Mouse (Mus musculus): Measurements from ENCODE around the gene Gm42791. TPM values are rescaled to one million over a fixed set of nuclear protein-coding genes. Genes with fewer than 3 reads are reported as not detected.

Gm42791 gene
- polyA plus RNA-seq, 2 experiments, result not detected

DNA sequence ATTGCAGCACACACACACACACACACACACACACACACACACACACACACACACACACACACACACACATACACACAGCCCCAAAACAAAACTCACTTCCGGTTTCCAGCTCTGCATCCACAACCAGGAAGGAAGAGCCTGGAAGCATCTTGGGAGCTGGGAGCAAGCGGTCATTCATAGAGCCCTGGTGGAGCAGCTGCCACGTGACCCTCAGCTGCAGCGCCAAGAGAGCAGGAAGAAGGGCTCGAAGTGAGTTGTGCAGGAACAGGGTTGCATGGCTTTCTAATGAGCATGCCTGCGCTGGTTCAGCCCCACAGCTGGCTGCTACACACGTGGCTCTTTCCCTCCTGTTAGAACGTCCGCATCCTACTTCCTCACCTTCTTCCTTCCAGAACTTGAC lies 25.3 kb downstream of the Gm42791 start:
- H3K9ac ChIP-seq (replicated peaks), result no peak overlapping the region
- 33% methylated on average over 9 of the region's 9 CpGs for WGBS (ENCODE audit: insufficient replicate concordance)
- no peaks in the 10 kb centered on the region for H3K27me3 ChIP-seq (ENCODE audit: control insufficient read depth, insufficient read depth, low read length)
- no peak for DNase-seq (ENCODE audit: low read depth in 3 of 3, low spot score in 3 of 3)
- no peak overlapping the region for H3K4me3 ChIP-seq (ENCODE audit: insufficient read depth in 1 of 2, low read depth in 2 of 2, low read length in 2 of 2)
- H3K9me3 ChIP-seq (ENCODE audit: control insufficient read depth, low read length), result no peaks in the 10 kb centered on the region
- H3K36me3 ChIP-seq (replicated peaks; ENCODE audit: control insufficient read depth, insufficient read depth, low read depth), result no peaks in the 10 kb centered on the region
- no peak for ATAC-seq (ENCODE audit: insufficient read depth)
- no peak overlapping the region for H3K4me2 ChIP-seq (ENCODE audit: low read depth)
- no peak overlapping the region for H3K27ac ChIP-seq
- TF ChIP-seq CTCF (IDR thresholded peaks at IDR 0.05; ENCODE audit: low read depth), result no peak
- TF ChIP-seq EP300 (IDR thresholded peaks at IDR 0.05; ENCODE audit: low read depth), result no peak
- peaks cover 28 to 49% of the 10 kb centered on the region in 2 experiments for H3K4me1 ChIP-seq (replicated peaks; ENCODE audit: control insufficient read depth in 2 of 2, insufficient read depth in 2 of 2, low read length in 1 of 2)

DNA sequence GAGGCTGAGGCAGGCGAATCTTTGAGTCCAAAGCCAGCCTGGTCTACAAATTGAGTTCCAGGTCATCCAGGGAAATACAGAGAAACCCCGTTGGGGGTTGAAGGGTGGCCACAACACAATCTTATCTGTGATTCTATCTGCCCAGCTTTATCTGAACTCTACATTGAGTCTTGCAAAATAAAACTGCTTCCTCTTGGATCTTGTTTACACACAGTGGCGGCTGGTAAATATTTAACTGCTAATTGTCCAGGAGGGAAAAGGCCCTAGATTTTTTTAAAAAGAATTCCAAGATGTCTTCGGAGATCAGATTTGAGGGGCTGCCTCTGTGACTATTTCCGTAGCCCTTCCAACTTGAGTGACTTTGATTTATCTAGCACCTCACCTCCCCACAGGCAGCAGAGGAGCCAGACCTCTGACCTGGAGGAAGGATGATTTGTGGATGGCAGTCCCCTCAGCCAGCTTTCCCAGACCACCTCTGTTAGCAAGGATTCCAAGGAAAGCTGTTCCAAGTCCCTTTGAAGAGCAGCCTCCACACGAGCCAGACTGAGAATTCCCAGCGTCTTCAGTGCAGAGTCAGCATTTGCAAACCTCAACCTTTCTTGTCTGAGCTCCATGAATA lies 25.9 kb downstream of the Gm42791 start:
- Histone ChIP-seq H3K36me3 (replicated peaks; ENCODE audit: control insufficient read depth, insufficient read depth, low read depth) (no peaks in the 10 kb centered on the region), H3K4me3 (ENCODE audit: insufficient read depth in 1 of 2, low read depth in 2 of 2, low read length in 2 of 2) (no peak overlapping the region), H3K9ac (replicated peaks) (no peak overlapping the region), H3K9me3 (ENCODE audit: control insufficient read depth, low read length) (no peaks in the 10 kb centered on the region), H3K27me3 (ENCODE audit: control insufficient read depth, insufficient read depth, low read length) (no peaks in the 10 kb centered on the region), H3K4me2 (ENCODE audit: low read depth) (no peak overlapping the region), H3K27ac (no peak overlapping the region), H3K4me1 (replicated peaks; ENCODE audit: control insufficient read depth in 2 of 2, insufficient read depth in 2 of 2, low read length in 1 of 2) (peaks cover 31 to 53% of the 10 kb centered on the region in 2 experiments)
- ATAC-seq (ENCODE audit: insufficient read depth) (no peak), DNase-seq (ENCODE audit: low read depth in 3 of 3, low spot score in 3 of 3) (no peak)
- WGBS (ENCODE audit: insufficient replicate concordance), result 39% methylated on average over 7 of the region's 7 CpGs
- TF ChIP-seq EP300 (IDR thresholded peaks at IDR 0.05; ENCODE audit: low read depth) (no peak), CTCF (IDR thresholded peaks at IDR 0.05; ENCODE audit: low read depth) (no peak)

DNA sequence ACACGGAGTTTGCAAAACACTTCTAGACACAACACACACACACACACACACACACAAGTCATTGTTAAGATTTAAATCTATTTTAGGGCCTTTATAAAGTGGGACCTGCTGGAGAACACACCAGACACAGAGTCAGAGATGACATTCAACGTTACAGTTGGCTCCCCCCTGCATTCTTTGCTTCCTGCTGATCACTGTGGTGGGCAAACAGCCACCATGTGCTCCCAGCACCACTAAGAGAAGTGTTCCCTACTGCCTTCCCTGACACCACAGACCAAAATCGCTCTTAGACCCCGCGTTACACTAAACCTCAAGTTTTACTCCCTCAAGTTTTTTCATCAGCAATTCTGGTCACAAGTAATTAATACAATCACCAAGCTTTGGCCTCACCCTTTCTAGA lies 26.8 kb downstream of the Gm42791 start:
- TF ChIP-seq EP300 (IDR thresholded peaks at IDR 0.05; ENCODE audit: low read depth) (no peak), CTCF (IDR thresholded peaks at IDR 0.05; ENCODE audit: low read depth) (no peak)
- DNase-seq (ENCODE audit: low read depth in 3 of 3, low spot score in 3 of 3) (no peak), ATAC-seq (ENCODE audit: insufficient read depth) (no peak)
- peaks cover 31 to 54% of the 10 kb centered on the region in 2 experiments for H3K4me1 ChIP-seq (replicated peaks; ENCODE audit: control insufficient read depth in 2 of 2, insufficient read depth in 2 of 2, low read length in 1 of 2)
- H3K9me3 ChIP-seq (ENCODE audit: control insufficient read depth, low read length), result no peaks in the 10 kb centered on the region
- no peak overlapping the region for H3K27ac ChIP-seq
- H3K4me3 ChIP-seq (ENCODE audit: insufficient read depth in 1 of 2, low read depth in 2 of 2, low read length in 2 of 2), result no peak overlapping the region
- H3K36me3 ChIP-seq (replicated peaks; ENCODE audit: control insufficient read depth, insufficient read depth, low read depth), result no peaks in the 10 kb centered on the region
- 42% methylated on average over 5 of the region's 5 CpGs for WGBS (ENCODE audit: insufficient replicate concordance)
- H3K9ac ChIP-seq (replicated peaks), result no peak overlapping the region
- H3K4me2 ChIP-seq (ENCODE audit: low read depth), result no peak overlapping the region
- no peaks in the 10 kb centered on the region for H3K27me3 ChIP-seq (ENCODE audit: control insufficient read depth, insufficient read depth, low read length)

DNA sequence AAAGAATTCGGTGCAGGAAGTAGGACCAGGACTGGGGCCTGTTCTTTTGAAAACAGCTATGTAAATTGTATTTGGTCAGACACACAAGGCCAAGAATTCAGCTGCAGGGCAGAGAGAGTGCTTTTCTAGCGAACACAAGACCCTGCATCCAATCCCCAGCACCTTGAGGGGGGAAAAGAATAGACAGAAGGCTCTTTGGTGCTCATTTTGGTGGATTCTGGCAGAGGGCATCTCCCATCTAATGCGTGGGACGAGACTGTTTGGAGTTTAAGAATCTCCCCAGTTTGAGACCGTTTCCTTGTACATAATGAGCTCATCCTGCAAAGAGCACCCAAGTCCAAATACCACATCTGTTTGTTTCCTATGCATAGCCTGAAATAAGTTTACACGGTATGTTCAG lies 28.6 kb downstream of the Gm42791 start:
- H3K9ac ChIP-seq (replicated peaks), result peak overlapping the region; percentile 35
- H3K9me3 ChIP-seq (ENCODE audit: control insufficient read depth, low read length), result no peaks in the 10 kb centered on the region
- H3K4me1 ChIP-seq (replicated peaks; ENCODE audit: control insufficient read depth in 2 of 2, insufficient read depth in 2 of 2, low read length in 1 of 2), result peaks cover 31 to 52% of the 10 kb centered on the region in 2 experiments
- 48% methylated on average over 6 of the region's 6 CpGs for WGBS (ENCODE audit: insufficient replicate concordance)
- no peak overlapping the region for H3K4me3 ChIP-seq (ENCODE audit: insufficient read depth in 1 of 2, low read depth in 2 of 2, low read length in 2 of 2)
- H3K4me2 ChIP-seq (ENCODE audit: low read depth), result peak overlapping the region; percentile 68
- TF ChIP-seq EP300 (IDR thresholded peaks at IDR 0.05; ENCODE audit: low read depth), result no peak
- no peak for TF ChIP-seq CTCF (IDR thresholded peaks at IDR 0.05; ENCODE audit: low read depth)
- no peak for DNase-seq (ENCODE audit: low read depth in 3 of 3, low spot score in 3 of 3)
- H3K36me3 ChIP-seq (replicated peaks; ENCODE audit: control insufficient read depth, insufficient read depth, low read depth), result no peaks in the 10 kb centered on the region
- no peaks in the 10 kb centered on the region for H3K27me3 ChIP-seq (ENCODE audit: control insufficient read depth, insufficient read depth, low read length)
- peak overlapping the region; percentile 84 for H3K27ac ChIP-seq
- 0 out of 2 replicates have a peak, but pooled peaks have one; percentile 5 for ATAC-seq (ENCODE audit: insufficient read depth)

DNA sequence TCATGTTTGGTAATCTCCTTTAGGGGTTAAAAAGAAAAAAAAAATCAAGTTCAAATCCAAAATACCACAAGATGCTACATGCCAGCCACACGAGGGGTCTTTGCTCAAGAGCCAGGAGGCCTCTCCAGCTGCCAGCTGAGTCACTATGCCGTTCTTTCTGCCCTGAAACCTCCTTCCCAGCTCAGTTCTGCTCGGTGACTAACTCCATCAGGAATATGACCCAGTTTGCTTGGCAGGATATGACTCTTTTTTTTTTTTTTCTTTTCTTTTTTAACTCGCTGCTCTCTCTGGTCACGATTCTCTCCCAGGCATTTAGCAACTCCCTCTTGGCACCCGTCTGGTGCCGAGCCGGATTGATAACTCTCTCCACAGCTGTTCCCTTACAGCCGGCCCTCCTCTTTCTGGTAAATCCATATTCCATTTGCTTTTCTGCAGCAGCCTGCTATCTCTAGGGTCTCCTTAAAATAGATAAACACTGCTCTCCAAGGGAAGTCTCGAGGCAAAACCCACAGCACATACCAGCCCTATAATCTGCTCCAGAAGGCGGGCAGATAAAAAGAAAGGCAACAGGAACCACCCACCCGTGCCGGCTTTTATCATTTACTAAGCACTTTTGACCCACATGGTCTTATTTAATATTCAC lies 29.1 kb downstream of the Gm42791 start:
- Histone ChIP-seq H3K4me1 (replicated peaks; ENCODE audit: control insufficient read depth in 2 of 2, insufficient read depth in 2 of 2, low read length in 1 of 2) (peaks cover 31 to 52% of the 10 kb centered on the region in 2 experiments), H3K9me3 (ENCODE audit: control insufficient read depth, low read length) (no peaks in the 10 kb centered on the region), H3K27ac (peak overlapping the region; percentile 84), H3K9ac (replicated peaks) (peak overlapping the region; percentile 35), H3K27me3 (ENCODE audit: control insufficient read depth, insufficient read depth, low read length) (no peaks in the 10 kb centered on the region), H3K4me2 (ENCODE audit: low read depth) (peak overlapping the region; percentile 68), H3K4me3 (ENCODE audit: insufficient read depth in 1 of 2, low read depth in 2 of 2, low read length in 2 of 2) (peak overlapping the region; percentile 0 to 11; a peak in 1 of 4 replicates), H3K36me3 (replicated peaks; ENCODE audit: control insufficient read depth, insufficient read depth, low read depth) (no peaks in the 10 kb centered on the region)
- 11% methylated on average over 13 of the region's 13 CpGs for WGBS (ENCODE audit: insufficient replicate concordance)
- ATAC-seq (ENCODE audit: insufficient read depth) (peak; percentile 92), DNase-seq (ENCODE audit: low read depth in 3 of 3, low spot score in 3 of 3) (peak; percentile 64 to 72 (median 66))
- TF ChIP-seq CTCF (IDR thresholded peaks at IDR 0.05; ENCODE audit: low read depth) (no peak), EP300 (IDR thresholded peaks at IDR 0.05; ENCODE audit: low read depth) (peak; percentile 78)
